Mouse (Mus musculus) T-helper 2 cell (primary cell): ENCODE results near the gene Lypd1.

Experiments
- in situ Hi-C: fragments of 300-600 bp; cut with MboI, MseI; formaldehyde crosslinking; loops from one replicate; pipeline ENCODE4 v1.15.1; 2025; ENCODE audit warnings: high pct_unique_total_duplicates

Gene Lypd1

GRCm38 (mm10) chr1:125912601-125913600, at the start of gene Lypd1:
TSS of gene Lypd1 (minus strand) at chr1:125913101.
- in situ Hi-C loops, result no loop called here

GRCm38 (mm10) chr1:125951026-125951425, 38.1 kb upstream of the Lypd1 start:
- in situ Hi-C loops, result no loop called here

- in situ Hi-C loops, result no loop called here
These were observed 36.2 kb upstream of the Lypd1 start for GRCm38 (mm10) chr1:125949076-125949475.

GRCm38 (mm10) chr1:125945136-125945535, 32.2 kb upstream of the Lypd1 start:
- in situ Hi-C loops, result no loop called here

GRCm38 (mm10) chr1:125943305-125943704, 30.4 kb upstream of the Lypd1 start:
- in situ Hi-C loops, result no loop called here

GRCm38 (mm10) chr1:125925486-125925885, 12.6 kb upstream of the Lypd1 start:
- in situ Hi-C loops, result no loop called here

- in situ Hi-C loops, result no loop called here
These were observed 10.2 kb upstream of the Lypd1 start for GRCm38 (mm10) chr1:125923062-125923461.

- in situ Hi-C loops, result no loop called here
These were observed 7.8 kb upstream of the Lypd1 start for GRCm38 (mm10) chr1:125920696-125921095.

GRCm38 (mm10) chr1:125911901-125912445, 928 bp downstream of the Lypd1 start:
- in situ Hi-C loops, result no loop called here

- in situ Hi-C loops, result no loop called here
These were observed 1.5 kb downstream of the Lypd1 start for GRCm38 (mm10) chr1:125911337-125911900.

GRCm38 (mm10) chr1:125910871-125911265, 2.0 kb downstream of the Lypd1 start:
- in situ Hi-C loops, result no loop called here

GRCm38 (mm10) chr1:125910211-125910870, 2.6 kb downstream of the Lypd1 start:
- in situ Hi-C loops, result no loop called here

GRCm38 (mm10) chr1:125893158-125893557, 19.7 kb downstream of the Lypd1 start:
- in situ Hi-C loops, result no loop called here

GRCm38 (mm10) chr1:125870056-125870455, 42.8 kb downstream of the Lypd1 start:
- in situ Hi-C loops, result no loop called here

- in situ Hi-C loops, result no loop called here
These were observed 54.3 kb downstream of the Lypd1 start for GRCm38 (mm10) chr1:125858631-125859030.

GRCm38 (mm10) chr1:125854646-125855045, 58.3 kb downstream of the Lypd1 start:
- in situ Hi-C loops, result no loop called here

GRCm38 (mm10) chr1:125839746-125840392, 73.0 kb downstream of the Lypd1 start:
- in situ Hi-C loops, result no loop called here

- in situ Hi-C loops, result no loop called here
These were observed 75.4 kb downstream of the Lypd1 start for GRCm38 (mm10) chr1:125837507-125837906.

GRCm38 (mm10) chr1:125823611-125824010, 89.3 kb downstream of the Lypd1 start:
- in situ Hi-C loops, result no loop called here

GRCm38 (mm10) chr1:125821101-125821500, 91.8 kb downstream of the Lypd1 start:
- in situ Hi-C loops, result no loop called here
